Mouse (Mus musculus): Measurements from ENCODE around the gene Hnrnpr. TPM values are rescaled to one million over a fixed set of nuclear protein-coding genes. Genes with fewer than 3 reads are reported as not detected.
A peak's percentile ranks its signal among the peaks of the same experiment; 100 is the strongest.

The Hnrnpr gene
- polyA plus RNA-seq, 1 experiment from 2014 or later, result 193 TPM

DNA sequence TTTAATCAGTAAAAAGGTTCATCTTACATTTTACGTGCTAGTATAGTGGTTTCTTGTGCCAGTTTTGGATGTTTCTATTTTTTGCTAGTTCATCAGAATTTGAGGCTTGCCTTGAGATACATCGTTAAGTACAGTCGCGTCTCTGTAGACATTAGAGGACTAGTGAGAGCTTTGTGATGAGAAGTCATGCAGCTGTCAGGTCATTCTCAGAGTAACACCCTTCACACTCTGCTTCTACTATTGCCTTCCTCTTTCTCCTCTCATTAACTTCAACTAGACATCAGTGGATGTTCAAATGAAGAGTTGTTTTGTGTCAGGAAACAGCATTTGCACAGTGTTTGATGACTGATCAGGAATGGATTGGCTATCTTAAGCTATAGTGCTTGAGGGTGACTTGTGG, 1.9 kb downstream of the Hnrnpr start:
- no peak for ATAC-seq (replicated peaks; ENCODE audit: low FRiP score)
- 32% methylated on average over 4 of the region's 4 CpGs for WGBS

DNA sequence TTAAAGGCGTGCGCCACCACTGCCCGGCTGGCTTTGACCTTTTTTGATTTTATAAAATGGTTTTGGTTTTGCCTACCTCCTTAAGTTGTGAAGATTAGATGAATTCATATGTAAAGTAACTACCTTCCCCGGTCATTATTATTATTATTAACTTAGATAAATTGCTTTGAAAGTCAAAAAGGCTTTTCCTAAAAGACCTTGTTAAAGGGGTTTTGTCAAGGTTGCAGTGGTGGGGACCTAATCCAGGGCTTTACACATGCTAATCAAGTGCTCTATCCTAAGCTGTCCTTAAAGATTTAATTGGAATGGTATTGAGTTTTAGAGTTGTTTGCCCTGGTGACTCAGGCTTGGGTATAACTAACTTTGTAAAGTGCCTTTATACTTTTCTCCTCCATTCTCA, 6.9 kb downstream of the Hnrnpr start:
- Histone ChIP-seq H3K9me3 (ENCODE audit: control insufficient read depth, low read length) (no peaks in the 10 kb centered on the region), H3K4me1 (replicated peaks; ENCODE audit: control insufficient read depth, insufficient read depth, low read length) (peaks cover 5% of the 10 kb centered on the region), H3K27me3 (ENCODE audit: control insufficient read depth, insufficient read depth, low read length) (no peaks in the 10 kb centered on the region), H3K36me3 (ENCODE audit: control insufficient read depth, insufficient read depth, low read length) (peaks cover 3% of the 10 kb centered on the region; the same call in 1 of the 2 replicates), H3K9ac (ENCODE audit: low read length) (no peak overlapping the region), H3K4me2 (ENCODE audit: low read depth, low read length, severe bottlenecking) (no peak overlapping the region), H3K4me3 (ENCODE audit: low read depth, low read length) (no peak overlapping the region), H3K27ac (ENCODE audit: low read depth, low read length) (no peak overlapping the region)
- ATAC-seq (replicated peaks; ENCODE audit: low FRiP score) (no peak), DNase-seq (ENCODE audit: low spot score) (no peak)
- 61% methylated on average over 4 of the region's 4 CpGs for WGBS

More for the DNA sequence above, 1.9 kb downstream of the Hnrnpr start:
- DNase-seq (ENCODE audit: low spot score), result no peak
- Histone ChIP-seq H3K9ac (ENCODE audit: low read length) (peak overlapping the region; percentile 49), H3K27me3 (ENCODE audit: control insufficient read depth, insufficient read depth, low read length) (no peaks in the 10 kb centered on the region), H3K36me3 (ENCODE audit: control insufficient read depth, insufficient read depth, low read length) (peaks cover 3% of the 10 kb centered on the region; the same call in 1 of the 2 replicates), H3K9me3 (ENCODE audit: control insufficient read depth, low read length) (no peaks in the 10 kb centered on the region), H3K4me2 (ENCODE audit: low read depth, low read length, severe bottlenecking) (peak overlapping the region; percentile 78), H3K27ac (ENCODE audit: low read depth, low read length) (no peak overlapping the region), H3K4me1 (replicated peaks; ENCODE audit: control insufficient read depth, insufficient read depth, low read length) (peaks cover 10% of the 10 kb centered on the region), H3K4me3 (ENCODE audit: low read depth, low read length) (peak overlapping the region; percentile 100)

DNA sequence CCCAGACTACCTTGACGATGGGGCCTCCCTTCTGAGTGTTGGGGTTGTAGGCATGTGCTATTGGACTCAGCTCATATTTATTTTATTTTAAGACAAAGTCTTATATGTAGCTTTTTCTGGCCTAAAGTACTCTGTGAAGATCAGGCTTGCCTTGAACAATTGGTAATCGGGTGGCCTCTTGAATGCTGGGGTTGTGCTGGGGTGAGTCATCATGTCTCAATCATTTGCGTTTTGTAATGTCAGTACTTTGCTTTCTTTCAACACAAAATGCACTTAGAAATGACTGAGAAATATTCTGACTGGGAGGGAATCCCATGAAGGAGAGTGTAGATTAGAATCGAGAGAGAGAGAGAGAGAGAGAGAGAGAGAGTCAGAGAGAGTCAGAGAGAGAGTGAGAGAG, 9.3 kb downstream of the Hnrnpr start:
- WGBS, result 88% methylated on average over 4 of the region's 4 CpGs

DNA sequence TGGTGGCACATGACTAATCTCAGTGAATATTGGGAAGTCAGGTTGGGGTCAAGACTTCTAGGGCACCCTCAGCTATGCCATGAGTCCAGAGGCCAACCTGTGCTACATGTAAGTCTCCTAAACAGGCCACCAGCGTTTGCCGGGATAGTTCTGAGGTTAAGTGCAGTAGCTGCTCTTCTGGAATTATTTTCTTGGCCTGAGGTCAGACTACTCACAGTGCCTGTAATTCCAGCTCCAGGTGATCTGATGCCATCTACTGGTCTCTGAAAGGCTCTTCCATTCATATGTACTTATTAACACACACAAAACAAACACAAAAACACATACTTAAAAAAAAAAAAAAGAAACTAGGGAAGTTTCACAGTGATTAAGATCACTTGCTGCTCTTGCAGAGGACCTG, 13.5 kb downstream of the Hnrnpr start:
- H3K36me3 ChIP-seq (ENCODE audit: control insufficient read depth, insufficient read depth, low read length), result peaks cover 3% of the 10 kb centered on the region; the same call in 1 of the 2 replicates
- H3K4me2 ChIP-seq (ENCODE audit: low read depth, low read length, severe bottlenecking), result no peak overlapping the region
- no peak overlapping the region for H3K27ac ChIP-seq (ENCODE audit: low read depth, low read length)
- no peaks in the 10 kb centered on the region for H3K9me3 ChIP-seq (ENCODE audit: control insufficient read depth, low read length)
- 75% methylated on average over 2 of the region's 2 CpGs for WGBS
- H3K4me3 ChIP-seq (ENCODE audit: low read depth, low read length), result no peak overlapping the region
- H3K9ac ChIP-seq (ENCODE audit: low read length), result no peak overlapping the region
- no peaks in the 10 kb centered on the region for H3K4me1 ChIP-seq (replicated peaks; ENCODE audit: control insufficient read depth, insufficient read depth, low read length)
- H3K27me3 ChIP-seq (ENCODE audit: control insufficient read depth, insufficient read depth, low read length), result no peaks in the 10 kb centered on the region
- DNase-seq (ENCODE audit: low spot score), result no peak
- no peak for ATAC-seq (replicated peaks; ENCODE audit: low FRiP score)

More for the DNA sequence above, 9.3 kb downstream of the Hnrnpr start:
- H3K4me3 ChIP-seq (ENCODE audit: low read depth, low read length), result no peak overlapping the region
- H3K4me1 ChIP-seq (replicated peaks; ENCODE audit: control insufficient read depth, insufficient read depth, low read length), result no peaks in the 10 kb centered on the region
- H3K27ac ChIP-seq (ENCODE audit: low read depth, low read length), result no peak overlapping the region
- no peaks in the 10 kb centered on the region for H3K9me3 ChIP-seq (ENCODE audit: control insufficient read depth, low read length)
- H3K27me3 ChIP-seq (ENCODE audit: control insufficient read depth, insufficient read depth, low read length), result no peaks in the 10 kb centered on the region
- H3K9ac ChIP-seq (ENCODE audit: low read length), result no peak overlapping the region
- no peak for ATAC-seq (replicated peaks; ENCODE audit: low FRiP score)
- no peak for DNase-seq (ENCODE audit: low spot score)
- H3K4me2 ChIP-seq (ENCODE audit: low read depth, low read length, severe bottlenecking), result no peak overlapping the region
- H3K36me3 ChIP-seq (ENCODE audit: control insufficient read depth, insufficient read depth, low read length), result peaks cover 3% of the 10 kb centered on the region; the same call in 1 of the 2 replicates

DNA sequence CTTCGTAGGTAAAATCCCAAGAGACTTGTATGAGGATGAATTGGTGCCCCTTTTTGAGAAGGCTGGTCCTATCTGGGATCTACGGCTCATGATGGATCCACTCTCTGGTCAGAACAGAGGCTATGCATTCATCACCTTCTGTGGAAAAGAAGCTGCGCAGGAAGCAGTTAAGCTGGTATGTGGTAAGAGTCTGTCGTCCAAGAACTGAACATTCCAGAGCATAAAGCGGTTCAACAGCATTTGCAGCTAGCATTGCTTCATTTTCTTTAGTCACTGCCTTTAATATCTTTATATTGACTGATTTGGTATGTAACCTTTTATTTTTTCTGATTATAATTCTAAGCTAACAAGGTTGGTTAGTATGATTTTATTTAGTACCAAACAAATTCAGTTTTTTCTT, 16.5 kb downstream of the Hnrnpr start:
- WGBS, result 87% methylated on average over 5 of the region's 5 CpGs

DNA sequence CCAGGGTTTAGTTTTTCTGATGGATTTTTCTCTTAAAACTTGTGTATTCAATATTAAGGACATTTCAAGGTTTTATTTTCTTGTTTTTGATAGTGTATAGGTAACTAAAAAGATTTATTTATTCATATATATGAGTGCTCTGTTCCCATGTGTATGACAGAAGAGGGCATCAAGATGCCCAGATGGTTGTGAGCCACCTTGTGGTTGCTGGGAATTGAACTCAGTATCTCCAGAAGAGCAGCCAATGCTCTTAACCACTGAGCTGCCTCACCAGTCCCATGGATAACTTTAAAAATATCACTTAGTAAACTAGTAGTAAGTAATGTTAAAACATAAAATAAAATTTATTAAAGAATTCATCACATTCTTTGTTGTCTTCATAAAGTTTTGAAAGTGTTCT, 17.4 kb downstream of the Hnrnpr start:
- H3K4me2 ChIP-seq (ENCODE audit: low read depth, low read length, severe bottlenecking), result no peak overlapping the region
- no peaks in the 10 kb centered on the region for H3K27me3 ChIP-seq (ENCODE audit: control insufficient read depth, insufficient read depth, low read length)
- DNase-seq (ENCODE audit: low spot score), result no peak
- H3K9me3 ChIP-seq (ENCODE audit: control insufficient read depth, low read length), result no peaks in the 10 kb centered on the region
- H3K4me3 ChIP-seq (ENCODE audit: low read depth, low read length), result no peak overlapping the region
- no peak overlapping the region for H3K27ac ChIP-seq (ENCODE audit: low read depth, low read length)
- no peak for ATAC-seq (replicated peaks; ENCODE audit: low FRiP score)
- peaks cover 6% of the 10 kb centered on the region; the same call in 1 of the 2 replicates for H3K36me3 ChIP-seq (ENCODE audit: control insufficient read depth, insufficient read depth, low read length)
- H3K4me1 ChIP-seq (replicated peaks; ENCODE audit: control insufficient read depth, insufficient read depth, low read length), result no peaks in the 10 kb centered on the region
- no peak overlapping the region for H3K9ac ChIP-seq (ENCODE audit: low read length)

More for the DNA sequence above, 16.5 kb downstream of the Hnrnpr start:
- Histone ChIP-seq H3K4me2 (ENCODE audit: low read depth, low read length, severe bottlenecking) (no peak overlapping the region), H3K9ac (ENCODE audit: low read length) (no peak overlapping the region), H3K36me3 (ENCODE audit: control insufficient read depth, insufficient read depth, low read length) (peaks cover 6% of the 10 kb centered on the region; the same call in 1 of the 2 replicates), H3K4me1 (replicated peaks; ENCODE audit: control insufficient read depth, insufficient read depth, low read length) (no peaks in the 10 kb centered on the region), H3K4me3 (ENCODE audit: low read depth, low read length) (no peak overlapping the region), H3K27me3 (ENCODE audit: control insufficient read depth, insufficient read depth, low read length) (no peaks in the 10 kb centered on the region), H3K9me3 (ENCODE audit: control insufficient read depth, low read length) (no peaks in the 10 kb centered on the region), H3K27ac (ENCODE audit: low read depth, low read length) (no peak overlapping the region)
- ATAC-seq (replicated peaks; ENCODE audit: low FRiP score), result no peak
- no peak for DNase-seq (ENCODE audit: low spot score)

DNA sequence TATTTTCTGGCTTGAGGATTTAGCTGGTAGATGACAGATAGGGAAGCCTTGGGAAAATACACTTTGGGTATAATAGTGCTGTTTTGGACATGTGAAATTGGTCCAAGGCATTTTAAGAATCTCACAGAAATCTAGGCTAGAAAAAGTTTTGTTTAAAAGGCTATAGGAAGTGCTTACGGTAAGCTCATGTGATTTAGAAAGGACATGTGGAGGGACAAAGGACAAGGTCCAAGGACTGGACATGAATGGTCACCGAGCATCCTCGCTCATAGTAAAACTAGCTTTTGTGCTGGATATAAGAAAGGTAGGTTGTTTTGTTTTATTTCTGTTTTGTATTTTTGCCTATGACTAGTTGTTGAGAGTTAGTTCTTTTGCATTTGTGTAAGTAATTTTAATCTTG, 21.0 kb downstream of the Hnrnpr start:
- Histone ChIP-seq H3K9me3 (ENCODE audit: control insufficient read depth, low read length) (no peaks in the 10 kb centered on the region), H3K36me3 (ENCODE audit: control insufficient read depth, insufficient read depth, low read length) (peaks cover 11% of the 10 kb centered on the region; the same call in 1 of the 2 replicates), H3K4me2 (ENCODE audit: low read depth, low read length, severe bottlenecking) (no peak overlapping the region), H3K27me3 (ENCODE audit: control insufficient read depth, insufficient read depth, low read length) (no peaks in the 10 kb centered on the region), H3K27ac (ENCODE audit: low read depth, low read length) (no peak overlapping the region), H3K4me1 (replicated peaks; ENCODE audit: control insufficient read depth, insufficient read depth, low read length) (no peaks in the 10 kb centered on the region), H3K4me3 (ENCODE audit: low read depth, low read length) (no peak overlapping the region), H3K9ac (ENCODE audit: low read length) (no peak overlapping the region)
- ATAC-seq (replicated peaks; ENCODE audit: low FRiP score) (no peak), DNase-seq (ENCODE audit: low spot score) (no peak)
- 94% methylated on average over 3 of the region's 3 CpGs for WGBS

DNA sequence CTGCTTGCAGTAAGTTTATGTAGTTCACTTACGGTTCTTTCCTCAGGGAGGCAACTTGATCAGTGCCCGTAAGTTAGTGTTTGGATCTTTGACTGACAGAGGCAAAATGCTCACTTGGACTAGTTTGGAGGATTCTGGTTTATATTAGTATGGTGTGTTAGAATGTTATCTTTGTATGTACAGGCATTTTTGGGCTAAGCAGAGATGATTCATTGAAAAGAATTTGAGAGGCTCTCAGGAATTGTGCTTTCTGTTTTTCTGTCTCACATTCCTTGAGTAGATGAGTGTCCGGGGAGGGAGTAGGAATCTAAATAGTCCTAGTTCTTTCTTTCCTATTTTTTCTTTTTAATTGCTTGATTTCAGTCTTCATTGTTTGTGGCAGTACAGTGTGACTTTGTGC, 22.4 kb downstream of the Hnrnpr start:
- Histone ChIP-seq H3K36me3 (ENCODE audit: control insufficient read depth, insufficient read depth, low read length) (peaks cover 8% of the 10 kb centered on the region; the same call in 1 of the 2 replicates), H3K4me1 (replicated peaks; ENCODE audit: control insufficient read depth, insufficient read depth, low read length) (no peaks in the 10 kb centered on the region), H3K9ac (ENCODE audit: low read length) (no peak overlapping the region), H3K4me3 (ENCODE audit: low read depth, low read length) (no peak overlapping the region), H3K27me3 (ENCODE audit: control insufficient read depth, insufficient read depth, low read length) (no peaks in the 10 kb centered on the region), H3K27ac (ENCODE audit: low read depth, low read length) (no peak overlapping the region), H3K4me2 (ENCODE audit: low read depth, low read length, severe bottlenecking) (no peak overlapping the region), H3K9me3 (ENCODE audit: control insufficient read depth, low read length) (no peaks in the 10 kb centered on the region)
- no peak for DNase-seq (ENCODE audit: low spot score)
- no peak for ATAC-seq (replicated peaks; ENCODE audit: low FRiP score)
- WGBS, result 90% methylated on average over 3 of the region's 3 CpGs

DNA sequence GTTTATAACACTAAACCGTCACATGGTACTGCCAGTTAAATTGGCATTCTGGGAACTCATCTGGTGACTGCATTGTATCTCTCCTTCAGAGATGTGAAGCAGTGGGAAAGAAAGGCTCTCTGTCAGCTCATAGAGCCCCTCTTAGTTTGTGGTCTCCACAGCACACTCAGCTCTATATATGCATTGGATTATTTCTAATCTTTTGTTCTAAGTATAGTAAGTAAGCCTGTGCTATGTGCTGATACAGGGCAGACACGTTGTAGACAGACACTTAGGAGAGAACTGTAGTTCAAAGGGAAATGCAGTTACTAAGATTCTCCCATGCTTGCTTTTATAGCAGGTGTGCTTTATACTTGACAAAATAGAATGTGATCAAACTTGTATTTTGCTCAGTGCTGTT, 24.3 kb downstream of the Hnrnpr start:
- Histone ChIP-seq H3K4me1 (replicated peaks; ENCODE audit: control insufficient read depth, insufficient read depth, low read length) (no peaks in the 10 kb centered on the region), H3K9me3 (ENCODE audit: control insufficient read depth, low read length) (no peaks in the 10 kb centered on the region), H3K27me3 (ENCODE audit: control insufficient read depth, insufficient read depth, low read length) (no peaks in the 10 kb centered on the region), H3K36me3 (ENCODE audit: control insufficient read depth, insufficient read depth, low read length) (peaks cover 8% of the 10 kb centered on the region; the same call in 1 of the 2 replicates), H3K27ac (ENCODE audit: low read depth, low read length) (no peak overlapping the region), H3K4me2 (ENCODE audit: low read depth, low read length, severe bottlenecking) (no peak overlapping the region), H3K4me3 (ENCODE audit: low read depth, low read length) (no peak overlapping the region), H3K9ac (ENCODE audit: low read length) (no peak overlapping the region)
- no peak for ATAC-seq (replicated peaks; ENCODE audit: low FRiP score)
- 85% methylated on average over 2 of the region's 2 CpGs for WGBS
- no peak for DNase-seq (ENCODE audit: low spot score)
